Comparison of ENCODE assay signal across 8 mouse cellular contexts in genomic region chr8:70152537-70153257, GRCm38 (mm10). TPM values are rescaled to one million over a fixed set of nuclear protein-coding genes. Genes with fewer than 3 reads are reported as not detected.
DNase-seq lines count a peak whose midpoint lies in the region; ATAC-seq and TF ChIP-seq lines count a peak whose summit lies in the region.

No protein-coding gene starts in this region.

- H3K36me3 ChIP-seq in intestine, embryonic 15.5 days = no peaks in the 10 kb centered on the region
- no peaks in the 10 kb centered on the region for H3K36me3 ChIP-seq in liver, embryonic 12.5 days
- no peaks in the 10 kb centered on the region for H3K36me3 ChIP-seq in myocyte (ENCODE audit: control insufficient read depth, insufficient read depth)
- H3K36me3 ChIP-seq in stomach, embryonic 15.5 days = no peaks in the 10 kb centered on the region

- H3K9me3 ChIP-seq in intestine, embryonic 15.5 days = no peaks in the 10 kb centered on the region
- no peaks in the 10 kb centered on the region for H3K9me3 ChIP-seq in liver, embryonic 12.5 days (replicated peaks)
- no peaks in the 10 kb centered on the region for H3K9me3 ChIP-seq in stomach, embryonic 15.5 days

- no peak for TF ChIP-seq CTCF in left cerebral cortex, adult 2 months (IDR thresholded peaks at IDR 0.05)

- H3K27ac ChIP-seq in left cerebral cortex, adult 2 months = no peak overlapping the region
- no peak overlapping the region for H3K27ac ChIP-seq in intestine, embryonic 15.5 days
- no peak overlapping the region for H3K27ac ChIP-seq in liver, embryonic 12.5 days
- H3K27ac ChIP-seq in stomach, embryonic 15.5 days = no peak overlapping the region

- peak; percentile 36 to 43 for DNase-seq in left cerebral cortex, adult 2 months (ENCODE audit: extremely low spot score in 1 of 2, low spot score in 2 of 2)
- DNase-seq in left cerebral cortex, adult 8-10 months (ENCODE audit: low spot score in 2 of 2) = no peak
- peak; percentile 90 for DNase-seq in embryo, embryonic 10.5 days (ENCODE audit: low spot score)

- TF ChIP-seq POLR2A in myocyte (IDR thresholded peaks at IDR 0.05; ENCODE audit: insufficient read length, low read depth) = no peak

- H3K79me2 ChIP-seq in myocyte (ENCODE audit: control insufficient read depth, insufficient read depth) = no peaks in the 10 kb centered on the region

- peak; percentile 98 for ATAC-seq in granulocyte monocyte progenitor cell, adult 5-6 weeks (replicated peaks; ENCODE audit: poor library complexity, severe bottlenecking)
- ATAC-seq in intestine, embryonic 15.5 days = peak; percentile 97
- peak; percentile 94 for ATAC-seq in liver, embryonic 12.5 days
- peak; percentile 93 for ATAC-seq in stomach, embryonic 15.5 days (ENCODE audit: insufficient read depth, low FRiP score, low read depth)

- WGBS in intestine, embryonic 15.5 days = 11% methylated on average over 19 of the region's 22 CpGs
- WGBS in liver, embryonic 12.5 days (ENCODE audit: insufficient replicate concordance) = 15% methylated on average over 22 of the region's 22 CpGs
- 11% methylated on average over 13 of the region's 22 CpGs for WGBS in stomach, embryonic 15.5 days

- intact Hi-C loops in left cerebral cortex, adult 2 months (cut with DNase I) = no loop called here

- no peak overlapping the region for H3K4me3 ChIP-seq in left cerebral cortex, adult 2 months
- H3K4me3 ChIP-seq in intestine, embryonic 15.5 days (replicated peaks) = no peak overlapping the region
- H3K4me3 ChIP-seq in liver, embryonic 12.5 days = no peak overlapping the region
- no peak overlapping the region for H3K4me3 ChIP-seq in myocyte
- H3K4me3 ChIP-seq in stomach, embryonic 15.5 days (replicated peaks) = no peak overlapping the region; the same call in 1 of the 2 replicates

- H3K4me2 ChIP-seq in intestine, embryonic 15.5 days (replicated peaks) = peak overlapping the region; percentile 45
- H3K4me2 ChIP-seq in liver, embryonic 12.5 days = peak overlapping the region; percentile 46
- peak overlapping the region; percentile 64 for H3K4me2 ChIP-seq in myocyte (ENCODE audit: low read depth)
- peak overlapping the region; percentile 39; the same call in 1 of the 2 replicates for H3K4me2 ChIP-seq in stomach, embryonic 15.5 days

- H3ac ChIP-seq in myocyte (ENCODE audit: control insufficient read depth, insufficient read length) = no peak overlapping the region

- peaks cover 7% of the 10 kb centered on the region for H3K4me1 ChIP-seq in intestine, embryonic 15.5 days (replicated peaks)
- H3K4me1 ChIP-seq in liver, embryonic 12.5 days = peaks cover 26% of the 10 kb centered on the region
- 0 out of 2 replicates have a peak, but pooled peaks cover 8% of the 10 kb centered on the region for H3K4me1 ChIP-seq in stomach, embryonic 15.5 days

- no peaks in the 10 kb centered on the region for H3K27me3 ChIP-seq in intestine, embryonic 15.5 days (replicated peaks)
- H3K27me3 ChIP-seq in liver, embryonic 12.5 days (replicated peaks) = peaks cover 55% of the 10 kb centered on the region
- peaks cover 14% of the 10 kb centered on the region for H3K27me3 ChIP-seq in myocyte (ENCODE audit: control insufficient read depth, insufficient read depth, insufficient read length)
- H3K27me3 ChIP-seq in stomach, embryonic 15.5 days (replicated peaks) = no peaks in the 10 kb centered on the region

- no peak overlapping the region for H3K9ac ChIP-seq in intestine, embryonic 15.5 days
- H3K9ac ChIP-seq in liver, embryonic 12.5 days = no peak overlapping the region
- H3K9ac ChIP-seq in stomach, embryonic 15.5 days = no peak overlapping the region

TF ChIP-seq in myocyte, 11 proteins besides CTCF, POLR2A, EP300 and RAD21:
- TF ChIP-seq CEBPB (IDR thresholded peaks at IDR 0.05; ENCODE audit: insufficient read depth, poor library complexity, severe bottlenecking) (no peak), E2F4 (IDR thresholded peaks at IDR 0.05; ENCODE audit: insufficient read depth) (peak; percentile 69), REST (IDR thresholded peaks at IDR 0.05; ENCODE audit: insufficient read depth, insufficient read length) (no peak), SRF (IDR thresholded peaks at IDR 0.05; ENCODE audit: control insufficient read depth, insufficient read length, low read depth) (no peak), POLR2AphosphoS2 (IDR thresholded peaks at IDR 0.05; ENCODE audit: insufficient read length, low read depth) (no peak), TCF12 (IDR thresholded peaks at IDR 0.05; ENCODE audit: insufficient read depth, poor library complexity, severe bottlenecking) (no peak), MAX (IDR thresholded peaks at IDR 0.05; ENCODE audit: low read depth) (no peak), USF1 (IDR thresholded peaks at IDR 0.05; ENCODE audit: low read depth) (no peak), MYOD1 (IDR thresholded peaks at IDR 0.05; ENCODE audit: control insufficient read depth in 1 of 3, insufficient read length in 2 of 3, low read depth in 2 of 3) (no peak), MYOG (IDR thresholded peaks at IDR 0.05; ENCODE audit: control insufficient read depth in 1 of 3, insufficient read depth in 1 of 3, insufficient read length in 2 of 3, low read depth in 2 of 3) (peak in 1 of 3 experiments; percentile 45)
TF ChIP-seq in myocyte: peak in this region for 2.

RNA-seq across cellular contexts. Expression of gene Mef2b, which starts 13.2 kb away (rescaled TPM):
- under 1 TPM in 1 of 2 experiments, not detected in 1; 0.36 TPM for total RNA-seq in left cerebral cortex, adult 2 months (2021)
- under 1 TPM in 2 of 4 experiments, not detected in 2; 0.27 to 0.58 TPM for total RNA-seq in left cerebral cortex, adult 8-10 months (2022)
- total RNA-seq in granulocyte monocyte progenitor cell, adult 5-6 weeks (2014; fragmentation: Nextera tagmentation) = not detected in 2 replicates
- not detected in 2 replicates for total RNA-seq in granulocyte monocyte progenitor cell, adult 5-6 weeks (2017)
- polyA plus RNA-seq in intestine, embryonic 15.5 days (2015; fragmentation: Nextera tagmentation; extraction: Ambion mirVana) = 0.11 TPM in 1 of 2 replicates, not detected in the other
- 0.23 and 0.36 TPM in 2 replicates for polyA plus RNA-seq in liver, embryonic 12.5 days (2016; fragmentation: Nextera tagmentation; extraction: Ambion mirVana)
- 0.85 TPM for polyA plus RNA-seq in myocyte (2012; fragmentation: generic; extraction: Trizol)
- 0.19 and 0.26 TPM in 2 replicates for polyA plus RNA-seq in stomach, embryonic 15.5 days (2015; fragmentation: Nextera tagmentation; extraction: Ambion mirVana)

RNA-seq across cellular contexts. Expression of gene Borcs8, which starts 13.4 kb away (rescaled TPM):
- 10 to 100 TPM; 46.6 to 47.9 TPM for total RNA-seq in left cerebral cortex, adult 2 months (2021)
- 10 to 100 TPM; 36.6 to 48.0 (median 42.9) TPM for total RNA-seq in left cerebral cortex, adult 8-10 months (2022)
- total RNA-seq in granulocyte monocyte progenitor cell, adult 5-6 weeks (2014; fragmentation: Nextera tagmentation) = 26.6 and 53.7 TPM in 2 replicates
- total RNA-seq in granulocyte monocyte progenitor cell, adult 5-6 weeks (2017) = 34.3 and 40.0 TPM in 2 replicates
- 34.6 and 40.1 TPM in 2 replicates for polyA plus RNA-seq in intestine, embryonic 15.5 days (2015; fragmentation: Nextera tagmentation; extraction: Ambion mirVana)
- 25.1 and 28.8 TPM in 2 replicates for polyA plus RNA-seq in liver, embryonic 12.5 days (2016; fragmentation: Nextera tagmentation; extraction: Ambion mirVana)
- 53.0 TPM for polyA plus RNA-seq in myocyte (2012; fragmentation: generic; extraction: Trizol)
- polyA plus RNA-seq in stomach, embryonic 15.5 days (2015; fragmentation: Nextera tagmentation; extraction: Ambion mirVana) = 42.6 and 43.2 TPM in 2 replicates

RNA-seq across cellular contexts. Expression of gene Rfxank, which starts 13.7 kb away (rescaled TPM):
- 10 to 100 TPM; 13.1 to 14.2 TPM for total RNA-seq in left cerebral cortex, adult 2 months (2021)
- total RNA-seq in left cerebral cortex, adult 8-10 months (2022) = 10 to 100 TPM; 15.1 to 19.6 (median 16.4) TPM
- total RNA-seq in granulocyte monocyte progenitor cell, adult 5-6 weeks (2014; fragmentation: Nextera tagmentation) = 4.8 and 6.9 TPM in 2 replicates
- total RNA-seq in granulocyte monocyte progenitor cell, adult 5-6 weeks (2017) = 5.9 and 11.6 TPM in 2 replicates
- polyA plus RNA-seq in intestine, embryonic 15.5 days (2015; fragmentation: Nextera tagmentation; extraction: Ambion mirVana) = 11.7 and 12.3 TPM in 2 replicates
- polyA plus RNA-seq in liver, embryonic 12.5 days (2016; fragmentation: Nextera tagmentation; extraction: Ambion mirVana) = 9.6 and 9.8 TPM in 2 replicates
- 11.2 TPM for polyA plus RNA-seq in myocyte (2012; fragmentation: generic; extraction: Trizol)
- polyA plus RNA-seq in stomach, embryonic 15.5 days (2015; fragmentation: Nextera tagmentation; extraction: Ambion mirVana) = 14.4 and 14.8 TPM in 2 replicates

RNA-seq across cellular contexts. Expression of gene Tmem161a, which starts 19.5 kb away (rescaled TPM):
- total RNA-seq in left cerebral cortex, adult 2 months (2021) = 10 to 100 TPM; 46.1 to 52.1 TPM
- total RNA-seq in left cerebral cortex, adult 8-10 months (2022) = 10 to 100 TPM; 40.2 to 49.8 (median 43.4) TPM
- 15.6 and 29.6 TPM in 2 replicates for total RNA-seq in granulocyte monocyte progenitor cell, adult 5-6 weeks (2014; fragmentation: Nextera tagmentation)
- 9.4 and 21.4 TPM in 2 replicates for total RNA-seq in granulocyte monocyte progenitor cell, adult 5-6 weeks (2017)
- 55.7 and 64.3 TPM in 2 replicates for polyA plus RNA-seq in intestine, embryonic 15.5 days (2015; fragmentation: Nextera tagmentation; extraction: Ambion mirVana)
- polyA plus RNA-seq in liver, embryonic 12.5 days (2016; fragmentation: Nextera tagmentation; extraction: Ambion mirVana) = 37.7 and 39.4 TPM in 2 replicates
- 132 TPM for polyA plus RNA-seq in myocyte (2012; fragmentation: generic; extraction: Trizol)
- polyA plus RNA-seq in stomach, embryonic 15.5 days (2015; fragmentation: Nextera tagmentation; extraction: Ambion mirVana) = 54.4 and 59.0 TPM in 2 replicates

RNA-seq across cellular contexts. Expression of gene Nr2c2ap, which starts 21.6 kb away (rescaled TPM):
- total RNA-seq in left cerebral cortex, adult 2 months (2021) = 10 to 100 TPM; 20.7 to 22.0 TPM
- 10 to 100 TPM; 23.8 to 29.4 (median 26.5) TPM for total RNA-seq in left cerebral cortex, adult 8-10 months (2022)
- total RNA-seq in granulocyte monocyte progenitor cell, adult 5-6 weeks (2014; fragmentation: Nextera tagmentation) = 37.0 and 64.5 TPM in 2 replicates
- 8.7 and 9.4 TPM in 2 replicates for total RNA-seq in granulocyte monocyte progenitor cell, adult 5-6 weeks (2017)
- polyA plus RNA-seq in intestine, embryonic 15.5 days (2015; fragmentation: Nextera tagmentation; extraction: Ambion mirVana) = 47.4 and 48.9 TPM in 2 replicates
- polyA plus RNA-seq in liver, embryonic 12.5 days (2016; fragmentation: Nextera tagmentation; extraction: Ambion mirVana) = 30.9 and 33.0 TPM in 2 replicates
- 41.3 TPM for polyA plus RNA-seq in myocyte (2012; fragmentation: generic; extraction: Trizol)
- 38.2 and 39.4 TPM in 2 replicates for polyA plus RNA-seq in stomach, embryonic 15.5 days (2015; fragmentation: Nextera tagmentation; extraction: Ambion mirVana)

Comparison
In these comparisons a context has a peak if more than half of its experiments do, and no peak if none do; other contexts are left out.
1. DNase-seq: peak in left cerebral cortex, adult 2 months (2 of 2) and embryo, embryonic 10.5 days (single experiment); none in left cerebral cortex, adult 8-10 months (0 of 2).
2. Peak in every context shown above with its lines, with median percentiles within 50 percentile points of each other: ATAC-seq and H3K4me2 ChIP-seq.